Mouse (Mus musculus) cerebellum, postnatal 14 days (tissue): Measurements from ENCODE around the gene Abhd17b.

Experiments used
- DNase-seq, 2 experiments: peaks; one replicate each; pipeline ENCODE4 v3.0.0; 2021; ENCODE audit warnings: mixed read lengths in 2 of 2

The Abhd17b gene

DNA sequence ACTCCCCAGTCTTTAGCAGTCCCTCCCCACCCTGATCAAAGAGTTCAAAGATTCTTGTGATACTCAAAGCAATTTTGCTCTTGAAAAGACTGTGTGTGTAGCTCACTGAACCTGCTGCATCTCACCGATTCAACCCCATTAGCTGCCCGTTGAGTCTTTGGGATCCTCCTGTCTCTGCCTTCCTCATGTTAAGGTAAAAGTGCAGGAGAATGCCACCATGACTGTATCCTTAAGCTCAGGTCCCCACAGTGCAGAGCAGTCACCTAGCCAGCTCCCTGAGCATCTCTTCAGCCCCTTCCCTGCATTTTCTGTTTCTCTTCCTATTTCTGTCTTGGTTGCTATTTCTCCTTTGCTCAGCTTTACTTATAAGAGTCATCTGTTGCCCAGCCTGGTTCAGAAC is 80.2 kb downstream of the Abhd17b start:
- no peak for DNase-seq

DNA sequence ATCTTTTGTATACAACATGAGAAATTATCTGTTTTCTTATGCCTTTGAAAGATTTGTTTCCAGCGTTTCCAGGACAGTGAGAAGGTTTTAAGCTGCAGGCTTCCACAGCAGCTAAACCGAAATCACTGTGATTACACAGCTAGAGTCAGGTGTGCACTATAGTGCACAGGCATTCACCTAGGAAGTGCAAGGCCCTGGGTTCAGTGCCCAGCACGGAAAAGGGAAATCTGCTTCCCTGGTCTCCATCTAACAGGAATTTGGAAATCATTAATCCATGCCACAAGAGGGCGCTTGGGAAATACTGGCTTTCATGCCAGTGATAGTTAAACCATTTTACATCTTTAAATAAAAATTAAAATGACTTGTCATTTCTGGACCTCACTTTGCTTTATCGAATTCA is 81.1 kb downstream of the Abhd17b start:
- DNase-seq, result peak; percentile 83 to 85
